Mouse (Mus musculus): Measurements from ENCODE around the gene Mcrip2. TPM values are rescaled to one million over a fixed set of nuclear protein-coding genes. Genes with fewer than 3 reads are reported as not detected.

The Mcrip2 gene
- polyA plus RNA-seq, 1 experiment, result 28.2 TPM

- TF ChIP-seq CTCF (IDR thresholded peaks at IDR 0.05; ENCODE audit: control insufficient read depth, insufficient read depth, insufficient replicate concordance, low read depth, low read length) (no peak), POLR2A (IDR thresholded peaks at IDR 0.05; ENCODE audit: control insufficient read depth, low read depth, low read length) (no peak)
- Histone ChIP-seq H3K27me3 (ENCODE audit: control insufficient read depth, insufficient read depth, low read length) (no peaks in the 10 kb centered on the region), H3K27ac (ENCODE audit: control insufficient read depth, insufficient read depth, low read depth, low read length) (no peak overlapping the region), H3K4me3 (ENCODE audit: control insufficient read depth, low read depth, low read length) (no peak overlapping the region), H3K36me3 (ENCODE audit: control insufficient read depth, insufficient read depth, low read length) (no peaks in the 10 kb centered on the region; the same call in 1 of the 2 replicates), H3K4me1 (ENCODE audit: control insufficient read depth, insufficient read depth, low read length) (peaks cover 36% of the 10 kb centered on the region)
These were observed 38.3 kb downstream of the Mcrip2 start for GRCm38 (mm10) chr17:25830200-25830753.

GRCm38 (mm10) chr17:25829558-25830017 is 39.0 kb downstream of the Mcrip2 start:
- H3K4me3 ChIP-seq (ENCODE audit: control insufficient read depth, low read depth, low read length), result peak overlapping the region; percentile 86
- H3K27me3 ChIP-seq (ENCODE audit: control insufficient read depth, insufficient read depth, low read length), result no peaks in the 10 kb centered on the region
- no peak for TF ChIP-seq CTCF (IDR thresholded peaks at IDR 0.05; ENCODE audit: control insufficient read depth, insufficient read depth, insufficient replicate concordance, low read depth, low read length)
- TF ChIP-seq POLR2A (IDR thresholded peaks at IDR 0.05; ENCODE audit: control insufficient read depth, low read depth, low read length), result no peak
- H3K27ac ChIP-seq (ENCODE audit: control insufficient read depth, insufficient read depth, low read depth, low read length), result peak overlapping the region; percentile 1; the same call in 1 of the 2 replicates
- H3K36me3 ChIP-seq (ENCODE audit: control insufficient read depth, insufficient read depth, low read length), result no peaks in the 10 kb centered on the region; the same call in 1 of the 2 replicates
- H3K4me1 ChIP-seq (ENCODE audit: control insufficient read depth, insufficient read depth, low read length), result peaks cover 35% of the 10 kb centered on the region

- H3K27me3 ChIP-seq (ENCODE audit: control insufficient read depth, insufficient read depth, low read length), result no peaks in the 10 kb centered on the region
- no peak for TF ChIP-seq CTCF (IDR thresholded peaks at IDR 0.05; ENCODE audit: control insufficient read depth, insufficient read depth, insufficient replicate concordance, low read depth, low read length)
- TF ChIP-seq POLR2A (IDR thresholded peaks at IDR 0.05; ENCODE audit: control insufficient read depth, low read depth, low read length), result peak; percentile 68
- peak within 1 kb of the TSS; percentile 52 for H3K27ac ChIP-seq (ENCODE audit: control insufficient read depth, insufficient read depth, low read depth, low read length)
- H3K4me3 ChIP-seq (ENCODE audit: control insufficient read depth, low read depth, low read length), result peak within 1 kb of the TSS; percentile 86
- peaks cover 33% of the 10 kb centered on the region for H3K4me1 ChIP-seq (ENCODE audit: control insufficient read depth, insufficient read depth, low read length)
- no peaks in the 10 kb centered on the region; the same call in 1 of the 2 replicates for H3K36me3 ChIP-seq (ENCODE audit: control insufficient read depth, insufficient read depth, low read length)
These were observed 39.6 kb downstream of the Mcrip2 start, which contains the start of gene Jmjd8 for GRCm38 (mm10) chr17:25828712-25829557. TSS of gene Jmjd8 (plus strand) at chr17:25828867.

- Histone ChIP-seq H3K36me3 (ENCODE audit: control insufficient read depth, insufficient read depth, low read length) (no peaks in the 10 kb centered on the region; the same call in 1 of the 2 replicates), H3K4me1 (ENCODE audit: control insufficient read depth, insufficient read depth, low read length) (peaks cover 31% of the 10 kb centered on the region)
These were observed 40.4 kb downstream of the Mcrip2 start for GRCm38 (mm10) chr17:25828223-25828594.

GRCm38 (mm10) chr17:25827546-25828222 is 40.9 kb downstream of the Mcrip2 start:
- Histone ChIP-seq H3K4me3 (ENCODE audit: control insufficient read depth, low read depth, low read length) (peak overlapping the region; percentile 86), H3K36me3 (ENCODE audit: control insufficient read depth, insufficient read depth, low read length) (no peaks in the 10 kb centered on the region; the same call in 1 of the 2 replicates), H3K4me1 (ENCODE audit: control insufficient read depth, insufficient read depth, low read length) (peaks cover 34% of the 10 kb centered on the region), H3K27ac (ENCODE audit: control insufficient read depth, insufficient read depth, low read depth, low read length) (no peak overlapping the region), H3K27me3 (ENCODE audit: control insufficient read depth, insufficient read depth, low read length) (no peaks in the 10 kb centered on the region)
- TF ChIP-seq POLR2A (IDR thresholded peaks at IDR 0.05; ENCODE audit: control insufficient read depth, low read depth, low read length) (no peak), CTCF (IDR thresholded peaks at IDR 0.05; ENCODE audit: control insufficient read depth, insufficient read depth, insufficient replicate concordance, low read depth, low read length) (no peak)

More at GRCm38 (mm10) chr17:25828223-25828594, 40.4 kb downstream of the Mcrip2 start:
- H3K4me3 ChIP-seq (ENCODE audit: control insufficient read depth, low read depth, low read length), result peak overlapping the region; percentile 86
- TF ChIP-seq CTCF (IDR thresholded peaks at IDR 0.05; ENCODE audit: control insufficient read depth, insufficient read depth, insufficient replicate concordance, low read depth, low read length) (no peak), POLR2A (IDR thresholded peaks at IDR 0.05; ENCODE audit: control insufficient read depth, low read depth, low read length) (no peak)
- H3K27ac ChIP-seq (ENCODE audit: control insufficient read depth, insufficient read depth, low read depth, low read length), result peak overlapping the region; percentile 52
- H3K27me3 ChIP-seq (ENCODE audit: control insufficient read depth, insufficient read depth, low read length), result no peaks in the 10 kb centered on the region

- H3K4me1 ChIP-seq (ENCODE audit: control insufficient read depth, insufficient read depth, low read length), result peaks cover 32% of the 10 kb centered on the region
- H3K27ac ChIP-seq (ENCODE audit: control insufficient read depth, insufficient read depth, low read depth, low read length), result no peak overlapping the region
- H3K4me3 ChIP-seq (ENCODE audit: control insufficient read depth, low read depth, low read length), result peak overlapping the region; percentile 54
These were observed 41.6 kb downstream of the Mcrip2 start for GRCm38 (mm10) chr17:25827011-25827410.

More at GRCm38 (mm10) chr17:25827011-25827410, 41.6 kb downstream of the Mcrip2 start:
- Histone ChIP-seq H3K36me3 (ENCODE audit: control insufficient read depth, insufficient read depth, low read length) (no peaks in the 10 kb centered on the region; the same call in 1 of the 2 replicates), H3K27me3 (ENCODE audit: control insufficient read depth, insufficient read depth, low read length) (no peaks in the 10 kb centered on the region)
- no peak for TF ChIP-seq CTCF (IDR thresholded peaks at IDR 0.05; ENCODE audit: control insufficient read depth, insufficient read depth, insufficient replicate concordance, low read depth, low read length)
- TF ChIP-seq POLR2A (IDR thresholded peaks at IDR 0.05; ENCODE audit: control insufficient read depth, low read depth, low read length), result no peak
